Mouse (Mus musculus) effector memory CD4-positive, alpha-beta T cell, adult 7 months (primary cell): ENCODE measurements around the gene Cab39. TPM values are rescaled to one million over a fixed set of nuclear protein-coding genes. Genes with fewer than 3 reads are reported as not detected.

Experiments
- polyA plus RNA-seq: library from polyadenylated mRNA; unstranded; fragments of 100-300 nt; shearing (Covaris generic); gene quantifications from one replicate; pipeline ENCODE4 v1.2.1, GENCODE M21; 2017

Gene Cab39
- polyA plus RNA-seq, result 160 TPM

DNA sequence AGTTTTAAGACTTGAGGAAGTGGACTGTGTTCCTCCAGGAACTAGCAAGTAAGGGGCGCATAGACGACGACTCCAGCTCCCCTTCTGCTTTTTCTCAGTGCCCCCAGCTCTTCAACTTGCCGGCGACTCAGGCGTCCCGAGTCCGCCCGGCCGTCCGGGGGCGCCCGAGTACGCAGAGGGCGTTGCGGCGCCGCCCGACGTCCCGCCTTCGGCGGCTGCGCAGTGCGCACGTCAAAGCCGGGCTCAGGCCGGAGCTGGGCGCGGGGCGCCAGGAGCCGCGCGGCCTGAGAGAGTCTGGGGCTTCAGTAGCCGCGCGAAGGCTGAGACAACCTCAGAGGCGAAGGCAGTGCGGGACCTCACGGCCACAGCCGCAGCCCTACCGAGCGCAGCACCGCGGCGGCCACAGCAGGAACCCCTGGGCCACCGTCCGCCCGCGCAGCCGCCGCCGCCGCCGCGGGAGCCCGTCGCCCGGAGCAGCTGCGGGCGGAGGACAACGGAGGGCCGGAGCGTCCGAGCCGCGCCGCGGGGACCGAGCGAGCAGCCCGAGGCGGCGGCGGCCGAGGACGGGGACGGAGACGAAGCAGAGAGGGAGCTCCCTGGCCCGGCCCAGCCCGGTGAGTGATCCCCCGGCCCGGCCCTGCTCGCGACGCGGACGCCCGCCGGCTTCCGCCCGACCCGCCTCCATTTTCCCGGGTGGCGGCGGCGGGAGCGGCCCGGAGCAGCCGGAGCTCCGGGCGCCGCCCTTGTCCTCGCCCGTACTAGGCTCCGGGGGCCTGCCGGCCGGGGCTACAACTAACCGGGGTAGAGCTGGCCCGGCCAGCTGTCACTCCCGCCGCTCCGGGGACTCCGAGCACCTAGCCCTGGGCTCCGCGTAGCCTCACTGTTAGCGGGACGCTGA, at the start of gene Cab39:
TSS of gene Cab39 (plus strand) at position 234 of the 898 bp plus-strand sequence.

GRCm38 (mm10) chr1:85778436-85778835, 14.8 kb upstream of the Cab39 start, which contains the start of gene A630001G21Rik:
TSS of gene A630001G21Rik (minus strand) at chr1:85778643.

GRCm38 (mm10) chr1:85894231-85894747, 101.0 kb downstream of the Cab39 start, which contains the start of gene Itm2c:
TSS of gene Itm2c (plus strand) at chr1:85894281.

Other genes with a start within 250 kb of the Cab39 start
- gene G530012D18Rik, start 217.8 kb upstream of the Cab39 start, polyA plus RNA-seq, result not detected
- gene Sp110, start 194.6 kb upstream of the Cab39 start, polyA plus RNA-seq, result 166 TPM
- gene Sp140, start 193.1 kb upstream of the Cab39 start, polyA plus RNA-seq, result 35.6 TPM
- gene Sp100, start 143.5 kb upstream of the Cab39 start, polyA plus RNA-seq, result 509 TPM
- 27.2 TPM for gene A630001G21Rik, start 14.8 kb upstream of the Cab39 start, polyA plus RNA-seq
- gene Itm2c, start 100.8 kb downstream of the Cab39 start, polyA plus RNA-seq, result 196 TPM
- 0.71 TPM for gene 4933407L21Rik, start 135.0 kb downstream of the Cab39 start, polyA plus RNA-seq
- 11.1 TPM for gene Gpr55, start 167.6 kb downstream of the Cab39 start, polyA plus RNA-seq
- not detected for gene Spata3, start 223.4 kb downstream of the Cab39 start, polyA plus RNA-seq